Mouse (Mus musculus) cerebral cortex, adult 2 months (tissue): ENCODE data around the gene Ccl22.

Experiments
- WGBS: fragments of 180-500 bp; shearing (Covaris S2); methylation state at CpG from one replicate; pipeline ENCODE4 v1.1.7; 2018; 5-methylcytosine and 5-hydroxymethylcytosine counted together

Gene Ccl22

GRCm38 (mm10) chr8:94734735-94735350 is 10.5 kb upstream of the Ccl22 start:
- 80% methylated on average over 7 of the region's 7 CpGs for WGBS

- 53% methylated on average over 5 of the region's 5 CpGs for WGBS
Observed at GRCm38 (mm10) chr8:94735426-94736094, 9.8 kb upstream of the Ccl22 start.

- 59% methylated on average over 6 of the region's 6 CpGs for WGBS
Observed at GRCm38 (mm10) chr8:94739829-94740228, 5.6 kb upstream of the Ccl22 start.

- WGBS = 87% methylated on average over 3 of the region's 3 CpGs
Observed at GRCm38 (mm10) chr8:94740591-94740990, 4.8 kb upstream of the Ccl22 start.

GRCm38 (mm10) chr8:94741726-94742125 is 3.7 kb upstream of the Ccl22 start:
- WGBS = 92% methylated on average over 4 of the region's 4 CpGs

- WGBS = 75% methylated on average over 5 of the region's 5 CpGs
Observed at GRCm38 (mm10) chr8:94744484-94744883, 906 bp upstream of the Ccl22 start.

- WGBS = 75% methylated on average over 9 of the region's 9 CpGs
Observed at GRCm38 (mm10) chr8:94744972-94745371, 418 bp upstream of the Ccl22 start.

GRCm38 (mm10) chr8:94746832-94747231 is 1.4 kb downstream of the Ccl22 start:
- 84% methylated on average over 8 of the region's 8 CpGs for WGBS

- 83% methylated on average over 4 of the region's 4 CpGs for WGBS
Observed at GRCm38 (mm10) chr8:94748363-94748762, 3.0 kb downstream of the Ccl22 start.

- WGBS = 91% methylated on average over 3 of the region's 3 CpGs
Observed at GRCm38 (mm10) chr8:94749942-94750341, 4.6 kb downstream of the Ccl22 start.

GRCm38 (mm10) chr8:94751023-94751849 is 5.8 kb downstream of the Ccl22 start:
- 72% methylated on average over 10 of the region's 10 CpGs for WGBS

GRCm38 (mm10) chr8:94754006-94754405 is 8.6 kb downstream of the Ccl22 start:
- WGBS = 92% methylated on average over 2 of the region's 2 CpGs

- WGBS = 83% methylated on average over 2 of the region's 2 CpGs
Observed at GRCm38 (mm10) chr8:94754486-94754885, 9.1 kb downstream of the Ccl22 start.

GRCm38 (mm10) chr8:94767035-94767434 is 21.6 kb downstream of the Ccl22 start:
- WGBS = 75% methylated on average over 9 of the region's 9 CpGs

- 19% methylated on average over 6 of the region's 6 CpGs for WGBS
Observed at GRCm38 (mm10) chr8:94770945-94771344, 25.6 kb downstream of the Ccl22 start.

GRCm38 (mm10) chr8:94771941-94772670 is 26.7 kb downstream of the Ccl22 start, which contains the start of gene Cx3cl1:
Cx3cl1 (plus strand) TSS chr8:94772009.
- WGBS = 2% methylated on average over 38 of the region's 38 CpGs

GRCm38 (mm10) chr8:94773048-94773447 is 27.7 kb downstream of the Ccl22 start:
- WGBS = 34% methylated on average over 6 of the region's 6 CpGs

GRCm38 (mm10) chr8:94773700-94774171 is 28.3 kb downstream of the Ccl22 start:
- WGBS = 23% methylated on average over 12 of the region's 12 CpGs

- WGBS = 47% methylated on average over 1 of the region's 1 CpGs
Observed at GRCm38 (mm10) chr8:94774601-94775000, 29.2 kb downstream of the Ccl22 start.

GRCm38 (mm10) chr8:94776346-94776745 is 31.0 kb downstream of the Ccl22 start:
- WGBS = 35% methylated on average over 2 of the region's 2 CpGs

GRCm38 (mm10) chr8:94778036-94778435 is 32.6 kb downstream of the Ccl22 start:
- WGBS = 58% methylated on average over 10 of the region's 10 CpGs

- 29% methylated on average over 5 of the region's 5 CpGs for WGBS
Observed at GRCm38 (mm10) chr8:94778473-94778872, 33.1 kb downstream of the Ccl22 start.
